Mouse (Mus musculus) CH12F3 (cell line): ENCODE data around the gene Gm28051.

Experiments
- in situ Hi-C: fragments of 300-500 bp; cut with MboI; formaldehyde crosslinking; loops from 2 replicates; pipeline ENCODE4 v1.14.3; 2020; ENCODE audit warnings: low sequenced_read_pairs

Gm28051 gene

GRCm38 (mm10) chr12:102689773-102690563, 67.6 kb downstream of the Gm28051 start:
- in situ Hi-C loops: no loop called here

GRCm38 (mm10) chr12:102686321-102686720, 71.2 kb downstream of the Gm28051 start:
- in situ Hi-C loops: no loop called here

- in situ Hi-C loops: no loop called here
Observed at GRCm38 (mm10) chr12:102685523-102685931, 72.0 kb downstream of the Gm28051 start.

GRCm38 (mm10) chr12:102684720-102685386, 72.7 kb downstream of the Gm28051 start:
- in situ Hi-C loops: no loop called here

- in situ Hi-C loops: no loop called here
Observed at GRCm38 (mm10) chr12:102683979-102684378, 73.6 kb downstream of the Gm28051 start.

- in situ Hi-C loops: no loop called here
Observed at GRCm38 (mm10) chr12:102683438-102683837, 74.1 kb downstream of the Gm28051 start.

- in situ Hi-C loops: no loop called here
Observed at GRCm38 (mm10) chr12:102682722-102683299, 74.8 kb downstream of the Gm28051 start.

- in situ Hi-C loops: no loop called here
Observed at GRCm38 (mm10) chr12:102682085-102682484, 75.5 kb downstream of the Gm28051 start.

GRCm38 (mm10) chr12:102681590-102681989, 76.0 kb downstream of the Gm28051 start:
- in situ Hi-C loops: no loop called here

GRCm38 (mm10) chr12:102678820-102679219, 78.7 kb downstream of the Gm28051 start:
- in situ Hi-C loops: no loop called here

- in situ Hi-C loops: no loop called here
Observed at GRCm38 (mm10) chr12:102677089-102677488, 80.5 kb downstream of the Gm28051 start.

- in situ Hi-C loops: no loop called here
Observed at GRCm38 (mm10) chr12:102674556-102674955, 83.0 kb downstream of the Gm28051 start.

GRCm38 (mm10) chr12:102674123-102674522, 83.4 kb downstream of the Gm28051 start:
- in situ Hi-C loops: no loop called here

GRCm38 (mm10) chr12:102672857-102673839, 84.4 kb downstream of the Gm28051 start:
- in situ Hi-C loops: no loop called here

GRCm38 (mm10) chr12:102672176-102672575, 85.4 kb downstream of the Gm28051 start:
- in situ Hi-C loops: no loop called here

GRCm38 (mm10) chr12:102670848-102671247, 86.7 kb downstream of the Gm28051 start:
- in situ Hi-C loops: no loop called here
